Mouse (Mus musculus): ENCODE data around the gene Fkbp9. TPM values are rescaled to one million over a fixed set of nuclear protein-coding genes. Genes with fewer than 3 reads are reported as not detected.
A peak's percentile ranks its signal among the peaks of the same experiment; 100 is the strongest.
"Not testable (repeated sequence)": the region's sequence is repeated elsewhere in the genome, so short reads cannot be mapped to it uniquely, and the experiment has no call there.

The Fkbp9 gene
- total RNA-seq, 2 experiments from 2014 or later = 92.6 to 92.7 TPM

GRCm38 (mm10) chr6:56837621-56838020, 5.8 kb downstream of the Fkbp9 start:
- no peak for DNase-seq

- no peak for DNase-seq
Observed at GRCm38 (mm10) chr6:56843229-56843628, 11.4 kb downstream of the Fkbp9 start.

GRCm38 (mm10) chr6:56844365-56844764, 12.5 kb downstream of the Fkbp9 start:
- DNase-seq = no peak

GRCm38 (mm10) chr6:56848974-56849373, 17.1 kb downstream of the Fkbp9 start:
- no peak for DNase-seq

GRCm38 (mm10) chr6:56850315-56850714, 18.5 kb downstream of the Fkbp9 start:
- DNase-seq = no peak

- DNase-seq = no peak
Observed at GRCm38 (mm10) chr6:56854803-56855202, 22.9 kb downstream of the Fkbp9 start.

GRCm38 (mm10) chr6:56856748-56857147, 24.9 kb downstream of the Fkbp9 start:
- DNase-seq = no peak

- DNase-seq = no peak
Observed at GRCm38 (mm10) chr6:56860205-56860848, 28.5 kb downstream of the Fkbp9 start.

GRCm38 (mm10) chr6:56866899-56867298, 35.0 kb downstream of the Fkbp9 start:
- DNase-seq = not testable (repeated sequence)

- no peak for DNase-seq
Observed at GRCm38 (mm10) chr6:56868565-56868964, 36.7 kb downstream of the Fkbp9 start.

- DNase-seq = no peak
Observed at GRCm38 (mm10) chr6:56870027-56870426, 38.2 kb downstream of the Fkbp9 start.

- DNase-seq = no peak
Observed at GRCm38 (mm10) chr6:56876870-56877269, 45.0 kb downstream of the Fkbp9 start.

GRCm38 (mm10) chr6:56877985-56878384, 46.1 kb downstream of the Fkbp9 start:
- DNase-seq = no peak

- no peak for DNase-seq
Observed at GRCm38 (mm10) chr6:56879352-56879955, 47.6 kb downstream of the Fkbp9 start.

- DNase-seq = peak; percentile 26
Observed at GRCm38 (mm10) chr6:56888561-56888960, 56.7 kb downstream of the Fkbp9 start.

- DNase-seq = no peak
Observed at GRCm38 (mm10) chr6:56890762-56891161, 58.9 kb downstream of the Fkbp9 start.

GRCm38 (mm10) chr6:56899601-56900000, 67.7 kb downstream of the Fkbp9 start:
- no peak for DNase-seq

- DNase-seq = no peak
Observed at GRCm38 (mm10) chr6:56901336-56901735, 69.5 kb downstream of the Fkbp9 start.

GRCm38 (mm10) chr6:56901824-56902386, 70.0 kb downstream of the Fkbp9 start:
- DNase-seq = peak; percentile 77

GRCm38 (mm10) chr6:56902606-56903520, 71.0 kb downstream of the Fkbp9 start:
- no peak for DNase-seq

GRCm38 (mm10) chr6:56903831-56904230, 72.0 kb downstream of the Fkbp9 start:
- no peak for DNase-seq

GRCm38 (mm10) chr6:56904330-56904729, 72.5 kb downstream of the Fkbp9 start:
- DNase-seq = no peak

GRCm38 (mm10) chr6:56904982-56905381, 73.1 kb downstream of the Fkbp9 start:
- no peak for DNase-seq

Measured in adrenal gland, postnatal 10 days (tissue).